Mouse (Mus musculus): ENCODE results near the gene Atp2b2.

Atp2b2 gene

GRCm38 (mm10) chr6:113892091-113892674 is 150.2 kb downstream of the Atp2b2 start:
- no peak for DNase-seq (ENCODE audit: extremely low read depth, low read depth, low spot score)

DNA sequence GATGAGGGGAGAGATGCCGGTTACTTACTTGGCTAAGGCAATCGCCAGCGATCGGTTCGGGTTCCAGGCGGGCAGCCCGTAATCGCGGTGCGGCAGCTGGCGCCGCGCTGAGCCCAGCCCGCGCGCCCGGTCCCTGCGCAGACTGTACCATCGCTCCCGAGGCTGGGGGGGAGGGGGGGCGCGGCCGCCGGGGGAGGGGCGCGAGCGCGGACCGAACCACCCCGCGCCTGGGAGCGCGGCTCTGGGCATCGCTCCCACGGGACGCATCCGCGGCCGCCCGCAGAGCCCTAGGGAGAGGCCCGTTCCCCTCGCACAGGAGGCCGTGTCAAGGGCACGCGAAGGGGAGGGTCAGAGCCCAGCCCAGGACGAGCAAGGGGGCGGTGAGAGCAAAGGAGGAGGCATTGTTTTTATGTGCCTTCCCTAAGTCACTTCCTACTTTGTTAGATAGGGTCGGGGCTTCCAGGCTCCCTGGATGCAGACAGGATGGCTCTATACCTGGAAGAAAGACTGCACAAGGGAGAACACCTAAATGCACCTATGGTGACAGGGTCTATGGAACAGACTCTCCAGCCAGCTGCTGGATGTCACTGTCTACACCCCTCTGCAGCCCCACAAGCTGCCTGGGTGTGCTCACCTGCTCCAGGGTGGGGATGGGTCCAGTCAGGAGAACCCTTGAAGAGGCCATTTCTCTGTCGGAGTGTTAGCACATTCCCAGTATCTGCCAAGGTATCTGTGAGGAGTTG is 151.0 kb downstream of the Atp2b2 start:
- DNase-seq (ENCODE audit: extremely low read depth, low read depth, low spot score), result no peak

GRCm38 (mm10) chr6:113890858-113891213 is 151.6 kb downstream of the Atp2b2 start:
- no peak for DNase-seq (ENCODE audit: extremely low read depth, low read depth, low spot score)

- no peak for DNase-seq (ENCODE audit: extremely low read depth, low read depth, low spot score)
These were observed 152.2 kb downstream of the Atp2b2 start for GRCm38 (mm10) chr6:113890023-113890857.

- DNase-seq (ENCODE audit: extremely low read depth, low read depth, low spot score), result no peak
These were observed 153.2 kb downstream of the Atp2b2 start for GRCm38 (mm10) chr6:113889180-113889579.

DNA sequence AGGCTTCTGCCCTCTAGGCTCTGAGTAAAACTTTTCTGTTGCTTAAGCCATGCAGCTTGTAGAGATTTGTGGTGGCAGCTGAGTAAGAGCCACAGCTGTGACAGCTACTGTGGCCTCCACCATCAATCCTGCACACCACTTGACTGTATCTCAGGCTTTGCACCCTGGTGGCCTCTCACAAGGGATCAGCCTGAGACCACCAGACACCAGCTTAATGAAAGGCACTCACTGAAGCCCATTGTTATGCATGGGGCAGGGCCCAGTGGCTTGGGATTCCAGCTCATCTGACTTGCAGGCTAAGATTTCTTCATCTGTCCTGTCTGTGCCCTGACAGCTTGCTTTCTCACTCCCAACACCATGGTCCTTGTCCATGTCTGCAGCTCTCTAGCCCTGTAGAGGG is 155.5 kb downstream of the Atp2b2 start:
- no peak for DNase-seq (ENCODE audit: extremely low read depth, low read depth, low spot score)

GRCm38 (mm10) chr6:113884806-113885205 is 157.6 kb downstream of the Atp2b2 start:
- DNase-seq (ENCODE audit: extremely low read depth, low read depth, low spot score), result no peak

GRCm38 (mm10) chr6:113883225-113883624 is 159.2 kb downstream of the Atp2b2 start:
- no peak for DNase-seq (ENCODE audit: extremely low read depth, low read depth, low spot score)

GRCm38 (mm10) chr6:113882396-113882795 is 160.0 kb downstream of the Atp2b2 start:
- no peak for DNase-seq (ENCODE audit: extremely low read depth, low read depth, low spot score)

- no peak for DNase-seq (ENCODE audit: extremely low read depth, low read depth, low spot score)
These were observed 160.7 kb downstream of the Atp2b2 start for GRCm38 (mm10) chr6:113881561-113882243.

- no peak for DNase-seq (ENCODE audit: extremely low read depth, low read depth, low spot score)
These were observed 163.0 kb downstream of the Atp2b2 start for GRCm38 (mm10) chr6:113879366-113879765.

DNA sequence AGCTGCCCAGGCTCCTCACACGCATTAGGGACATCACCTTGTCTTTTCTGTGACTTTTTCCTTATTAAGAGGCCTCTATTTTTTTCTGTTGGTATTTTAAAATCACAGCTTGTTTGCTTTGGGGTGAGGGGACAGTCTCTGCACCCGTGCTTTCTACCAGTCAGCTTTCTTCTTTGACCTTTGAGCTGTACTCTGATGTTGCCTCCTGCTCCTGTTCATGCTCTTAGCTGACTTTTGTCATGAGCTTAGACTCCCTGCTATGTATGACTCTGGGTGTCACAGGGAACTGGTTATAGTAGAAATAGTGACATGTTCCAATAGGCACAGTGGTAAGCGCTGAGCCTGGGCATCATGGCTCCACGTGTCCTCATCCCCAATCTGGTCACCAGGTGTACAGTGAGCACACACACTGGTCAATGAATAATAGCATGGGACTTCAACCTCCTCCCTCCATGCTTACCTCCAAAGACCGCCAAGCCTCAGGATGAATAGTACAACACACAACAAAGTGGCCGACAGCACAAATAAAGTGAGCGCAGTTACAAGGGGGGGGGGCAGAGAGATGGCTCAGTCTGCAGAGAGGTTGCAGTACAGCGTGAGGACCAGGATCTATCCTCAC is 163.8 kb downstream of the Atp2b2 start:
- no peak for DNase-seq (ENCODE audit: extremely low read depth, low read depth, low spot score)

DNA sequence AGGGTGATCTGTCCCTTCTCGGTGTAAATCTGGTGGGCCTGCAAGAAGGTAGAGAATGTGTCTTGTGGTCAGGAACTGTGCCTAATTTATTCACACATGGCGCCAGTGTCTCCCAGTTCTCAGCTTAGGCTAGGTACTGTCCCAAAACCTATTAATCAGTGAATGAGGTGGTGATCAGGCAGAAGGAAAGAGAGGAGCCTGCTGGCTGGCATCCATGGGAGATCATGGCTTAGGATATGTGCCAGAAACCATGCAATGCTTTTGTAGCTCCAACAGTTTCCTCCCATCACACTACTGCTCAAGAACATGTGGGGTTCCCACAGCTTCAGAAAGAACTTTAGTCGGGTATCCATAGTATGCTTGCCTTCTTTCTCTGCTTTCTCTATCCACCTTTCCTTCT is 165.8 kb downstream of the Atp2b2 start:
- DNase-seq (ENCODE audit: extremely low read depth, low read depth, low spot score), result no peak

- no peak for DNase-seq (ENCODE audit: extremely low read depth, low read depth, low spot score)
These were observed 167.2 kb downstream of the Atp2b2 start for GRCm38 (mm10) chr6:113875201-113875600.

- DNase-seq (ENCODE audit: extremely low read depth, low read depth, low spot score), result no peak
These were observed 169.8 kb downstream of the Atp2b2 start for GRCm38 (mm10) chr6:113872654-113873053.

- no peak for DNase-seq (ENCODE audit: extremely low read depth, low read depth, low spot score)
These were observed 171.6 kb downstream of the Atp2b2 start for GRCm38 (mm10) chr6:113870775-113871174.

DNA sequence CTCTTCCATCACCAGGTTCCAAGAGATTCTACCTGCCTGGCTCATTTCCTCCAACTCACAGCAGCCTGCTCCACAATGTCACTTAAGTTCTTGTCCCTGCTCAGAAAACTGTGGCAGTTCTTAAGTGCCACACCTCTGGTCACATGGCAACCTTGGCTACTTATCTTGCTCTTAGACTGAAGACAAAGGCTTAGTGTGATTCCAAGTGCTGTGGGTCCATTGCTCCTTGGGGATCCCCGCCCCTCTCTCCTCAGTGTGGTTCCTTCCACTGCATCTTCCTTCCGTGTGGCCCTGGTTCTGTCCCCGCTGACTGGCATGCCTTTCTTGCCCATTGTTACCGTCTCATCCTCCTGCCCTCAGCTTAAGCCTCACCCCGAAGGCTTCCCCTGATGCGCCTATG is 173.9 kb downstream of the Atp2b2 start:
- DNase-seq (ENCODE audit: extremely low read depth, low read depth, low spot score), result no peak

GRCm38 (mm10) chr6:113865699-113866098 is 176.7 kb downstream of the Atp2b2 start:
- DNase-seq (ENCODE audit: extremely low read depth, low read depth, low spot score), result no peak

DNA sequence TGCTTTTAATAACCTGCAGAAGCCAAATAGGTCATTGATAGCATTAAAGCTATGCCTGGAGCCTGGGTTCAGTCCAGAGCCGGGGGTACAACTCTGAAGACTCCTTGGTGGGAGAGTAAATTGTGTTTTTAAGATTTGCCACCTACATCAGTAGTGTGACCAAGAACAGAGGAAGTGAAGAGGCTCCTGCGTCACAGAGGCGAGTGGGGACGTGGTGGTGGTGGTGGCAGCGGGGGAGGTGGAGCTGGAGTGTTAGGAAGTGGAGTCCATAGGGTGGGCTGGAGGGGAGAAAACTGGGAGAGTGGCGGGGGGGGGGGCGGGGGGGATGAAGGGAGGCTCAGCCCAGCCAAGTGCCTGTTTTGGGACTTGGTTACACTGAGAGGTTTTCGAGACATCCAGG is 177.6 kb downstream of the Atp2b2 start:
- no peak for DNase-seq (ENCODE audit: extremely low read depth, low read depth, low spot score)

- no peak for DNase-seq (ENCODE audit: extremely low read depth, low read depth, low spot score)
These were observed 179.5 kb downstream of the Atp2b2 start for GRCm38 (mm10) chr6:113862955-113863354.

GRCm38 (mm10) chr6:113861938-113862337 is 180.5 kb downstream of the Atp2b2 start:
- no peak for DNase-seq (ENCODE audit: extremely low read depth, low read depth, low spot score)
